Mouse (Mus musculus): ENCODE data around the gene Elane.

GRCm38 (mm10) chr10:79936284-79936910 is 50.4 kb downstream of the Elane start:
- TF ChIP-seq CTCF (IDR thresholded peaks at IDR 0.05; ENCODE audit: control insufficient read depth, insufficient read depth, low read length) (no peak), POLR2A (IDR thresholded peaks at IDR 0.05; ENCODE audit: borderline replicate concordance, control insufficient read depth, low read depth, low read length) (no peak)
